Mouse (Mus musculus): ENCODE measurements around the gene Ficd. TPM values are rescaled to one million over a fixed set of nuclear protein-coding genes. Genes with fewer than 3 reads are reported as not detected.
A peak's percentile ranks its signal among the peaks of the same experiment; 100 is the strongest.

Ficd gene
- polyA plus RNA-seq, 1 experiment from 2014 or later, result 8.5 TPM

GRCm38 (mm10) chr5:113789075-113789788 lies 53.6 kb downstream of the Ficd start:
- Histone ChIP-seq H3K27ac (replicated peaks) (peak overlapping the region; percentile 85), H3K4me3 (replicated peaks) (no peak overlapping the region), H3K4me2 (replicated peaks) (no peak overlapping the region), H3K36me3 (peaks cover 10% of the 10 kb centered on the region), H3K9ac (no peak overlapping the region), H3K9me3 (replicated peaks) (no peaks in the 10 kb centered on the region), H3K4me1 (peaks cover 54% of the 10 kb centered on the region), H3K27me3 (no peaks in the 10 kb centered on the region)
- ATAC-seq (ENCODE audit: insufficient number of reproducible peaks, low FRiP score, low TSS enrichment, low read depth), result peak; percentile 81
- 15% methylated on average over 7 of the region's 7 CpGs for WGBS

Other genes with a start within 250 kb of the Ficd start
- 13.2 and 14.7 TPM in 2 replicates for gene Wscd2, start 245.5 kb upstream of the Ficd start, polyA plus RNA-seq (2015; fragmentation: Nextera tagmentation; extraction: Ambion mirVana)
- gene Cmklr1, start 85.4 kb upstream of the Ficd start, polyA plus RNA-seq (2015; fragmentation: Nextera tagmentation; extraction: Ambion mirVana), result 7.0 and 12.4 TPM in 2 replicates
- gene 1700069L16Rik, start 11.0 kb upstream of the Ficd start, polyA plus RNA-seq (2015; fragmentation: Nextera tagmentation; extraction: Ambion mirVana), result not detected in 2 replicates
- gene Sart3, start 36.7 kb downstream of the Ficd start, polyA plus RNA-seq (2015; fragmentation: Nextera tagmentation; extraction: Ambion mirVana), result 47.9 and 48.0 TPM in 2 replicates
- 102 and 106 TPM in 2 replicates for gene Iscu, start 36.9 kb downstream of the Ficd start, polyA plus RNA-seq (2015; fragmentation: Nextera tagmentation; extraction: Ambion mirVana)
- gene Tmem119, start 64.7 kb downstream of the Ficd start, polyA plus RNA-seq (2015; fragmentation: Nextera tagmentation; extraction: Ambion mirVana), result 197 and 220 TPM in 2 replicates
- gene Selplg, start 96.8 kb downstream of the Ficd start, polyA plus RNA-seq (2015; fragmentation: Nextera tagmentation; extraction: Ambion mirVana), result 5.3 TPM in 2 replicates
- gene Coro1c, start 173.0 kb downstream of the Ficd start, polyA plus RNA-seq (2015; fragmentation: Nextera tagmentation; extraction: Ambion mirVana), result 99.0 and 101 TPM in 2 replicates

Measured in embryonic facial prominence, embryonic 15.5 days (tissue).